In the genomic region with DNA sequence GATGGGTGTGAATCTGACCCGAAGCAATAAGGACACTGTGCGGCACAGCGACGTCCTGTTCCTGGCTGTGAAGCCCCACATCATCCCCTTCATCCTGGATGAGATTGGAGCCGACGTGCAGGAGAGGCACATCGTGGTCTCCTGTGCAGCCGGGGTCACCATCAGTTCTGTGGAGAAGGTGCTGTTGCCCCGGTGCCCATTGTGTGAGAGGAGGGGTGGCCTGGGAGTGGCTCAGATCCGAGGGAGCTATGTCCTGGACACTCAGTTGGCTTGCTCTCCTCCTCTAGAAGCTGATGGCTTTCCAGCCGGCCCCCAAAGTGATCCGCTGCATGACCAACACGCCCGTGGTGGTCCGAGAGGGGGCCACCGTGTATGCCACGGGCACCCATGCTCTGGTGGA, we compare ENCODE assay signal across 11 mouse cellular contexts. TPM values are rescaled to one million over a fixed set of nuclear protein-coding genes. Genes with fewer than 3 reads are reported as not detected.
DNase-seq lines count a peak whose midpoint lies in the region; ATAC-seq and TF ChIP-seq lines count a peak whose summit lies in the region.
"Had no signal": no experiment of that assay in that cellular context is flagged by ENCODE, and none has a peak within 500 bp of the region (broad histone marks: within the 10 kb centered on the region; RNA-seq: fewer than 3 reads in every experiment).

No protein-coding gene starts in this region.

- WGBS in thymus, adult 2 months: 95% methylated on average over 17 of the region's 17 CpGs
- WGBS in limb, embryonic 15.5 days: 94% methylated on average over 17 of the region's 17 CpGs
- WGBS in stomach, embryonic 15.5 days: 90% methylated on average over 17 of the region's 17 CpGs

- H3K9ac ChIP-seq in limb, embryonic 15.5 days: no peak overlapping the region; the same call in 1 of the 2 replicates
- no peak overlapping the region for H3K9ac ChIP-seq in stomach, embryonic 15.5 days

- H3K36me3 ChIP-seq in thymus, adult 2 months (ENCODE audit: control insufficient read depth, insufficient read depth, low read length): 0 out of 2 replicates have a peak, but pooled peaks cover 4% of the 10 kb centered on the region
- peaks cover 40% of the 10 kb centered on the region for H3K36me3 ChIP-seq in limb, embryonic 15.5 days
- H3K36me3 ChIP-seq in stomach, embryonic 15.5 days: peaks cover 20% of the 10 kb centered on the region

- no peaks in the 10 kb centered on the region for H3K9me3 ChIP-seq in limb, embryonic 15.5 days
- H3K9me3 ChIP-seq in stomach, embryonic 15.5 days: no peaks in the 10 kb centered on the region

- peaks cover 15% of the 10 kb centered on the region for H3K4me1 ChIP-seq in thymus, adult 2 months (replicated peaks; ENCODE audit: control insufficient read depth, insufficient read depth, low read length)
- H3K4me1 ChIP-seq in limb, embryonic 15.5 days: peaks cover 18% of the 10 kb centered on the region
- peaks cover 19% of the 10 kb centered on the region for H3K4me1 ChIP-seq in stomach, embryonic 15.5 days

- H3K4me3 ChIP-seq in thymus, adult 2 months (ENCODE audit: control insufficient read depth, insufficient read depth, low read length): peak overlapping the region; percentile 27
- H3K4me3 ChIP-seq in limb, embryonic 15.5 days: peak overlapping the region; percentile 87; the same call in 1 of the 2 replicates
- H3K4me3 ChIP-seq in stomach, embryonic 15.5 days (replicated peaks): peak overlapping the region; percentile 68; the same call in 1 of the 2 replicates

- TF ChIP-seq POLR2A in thymus, adult 2 months (IDR thresholded peaks at IDR 0.05; ENCODE audit: control insufficient read depth, extremely low read depth, insufficient read depth, low read length, poor library complexity): no peak

- no peaks in the 10 kb centered on the region for H3K27me3 ChIP-seq in thymus, adult 2 months (ENCODE audit: control insufficient read depth, insufficient read depth, low read length)
- no peaks in the 10 kb centered on the region for H3K27me3 ChIP-seq in limb, embryonic 15.5 days
- no peaks in the 10 kb centered on the region for H3K27me3 ChIP-seq in stomach, embryonic 15.5 days (replicated peaks)

- no peak for TF ChIP-seq CTCF in thymus, adult 2 months (IDR thresholded peaks at IDR 0.05; ENCODE audit: borderline replicate concordance, control insufficient read depth, extremely low read depth, insufficient read depth, low read length, poor library complexity)

- peak; percentile 12 for DNase-seq in cerebellum, adult 9-11 months
- DNase-seq in cerebellum, adult 18-20 months: no peak
- DNase-seq in thymus, adult 2 months: no peak
- no peak for DNase-seq in thymus, postnatal 0 days (ENCODE audit: low spot score)
- no peak for DNase-seq in layer of hippocampus, postnatal 25 days (ENCODE audit: extremely low spot score in 1 of 2, low spot score in 1 of 2)
- no peak for DNase-seq in left cerebral cortex, adult 18-20 months (ENCODE audit: low spot score in 2 of 2)
- DNase-seq: cerebellum, adult 2 months; lung, adult 18-20 months had no signal

- no peak overlapping the region for H3K4me2 ChIP-seq in limb, embryonic 15.5 days
- peak overlapping the region; percentile 66 for H3K4me2 ChIP-seq in stomach, embryonic 15.5 days

- no peak for ATAC-seq in limb, embryonic 15.5 days (ENCODE audit: insufficient number of reproducible peaks, low FRiP score, low TSS enrichment, low read depth)
- no peak for ATAC-seq in stomach, embryonic 15.5 days (ENCODE audit: insufficient read depth, low FRiP score, low read depth)
- ATAC-seq: inflammation-experienced regulatory T-cells, adult 6 months had no signal

- H3K27ac ChIP-seq in thymus, adult 2 months (ENCODE audit: control insufficient read depth, insufficient read depth, low read length): peak overlapping the region; percentile 72; the same call in 1 of the 2 replicates
- H3K27ac ChIP-seq in limb, embryonic 15.5 days: no peak overlapping the region
- no peak overlapping the region for H3K27ac ChIP-seq in stomach, embryonic 15.5 days

RNA-seq across cellular contexts. Expression of a gene that starts 1.8 kb away (rescaled TPM):
- 101 and 106 TPM in 2 replicates for polyA plus RNA-seq in thymus, adult 2 months (2012; rRNA removed)
- 142 and 147 TPM in 2 replicates for polyA plus RNA-seq in thymus, postnatal 0 days (2015; fragmentation: Nextera tagmentation; extraction: Ambion mirVana)
- 93.9 and 102 TPM in 2 replicates for polyA plus RNA-seq in limb, embryonic 15.5 days (2015; fragmentation: Nextera tagmentation; extraction: Ambion mirVana)
- 101 and 109 TPM in 2 replicates for polyA plus RNA-seq in stomach, embryonic 15.5 days (2015; fragmentation: Nextera tagmentation; extraction: Ambion mirVana)
- 10 to 100 TPM; 40.0 to 48.0 TPM for total RNA-seq in layer of hippocampus, postnatal 25 days (2021)
- total RNA-seq in left cerebral cortex, adult 18-20 months (2021): 10 to 100 TPM; 28.9 to 29.4 TPM

RNA-seq across cellular contexts. Expression of a gene that starts 13.0 kb away (rescaled TPM):
- 0.98 and 1.9 TPM in 2 replicates for polyA plus RNA-seq in thymus, adult 2 months (2012; rRNA removed)
- 0.86 and 0.98 TPM in 2 replicates for polyA plus RNA-seq in thymus, postnatal 0 days (2015; fragmentation: Nextera tagmentation; extraction: Ambion mirVana)
- 0.28 TPM in 1 of 2 replicates, not detected in the other for polyA plus RNA-seq in limb, embryonic 15.5 days (2015; fragmentation: Nextera tagmentation; extraction: Ambion mirVana)
- not detected in 2 replicates for polyA plus RNA-seq in stomach, embryonic 15.5 days (2015; fragmentation: Nextera tagmentation; extraction: Ambion mirVana)
- total RNA-seq in layer of hippocampus, postnatal 25 days (2021): 1 to 10 TPM; 3.0 to 4.2 TPM
- total RNA-seq in left cerebral cortex, adult 18-20 months (2021): under 1 TPM; 0.21 to 0.33 TPM
- polyA plus RNA-seq: inflammation-experienced regulatory T-cells, adult 6 months had no signal

RNA-seq across cellular contexts. Expression of a gene that starts 28.9 kb away (rescaled TPM):
- polyA plus RNA-seq in thymus, adult 2 months (2012; rRNA removed): 6.0 and 6.4 TPM in 2 replicates
- polyA plus RNA-seq in thymus, postnatal 0 days (2015; fragmentation: Nextera tagmentation; extraction: Ambion mirVana): 1.7 and 2.9 TPM in 2 replicates
- 3.8 and 4.0 TPM in 2 replicates for polyA plus RNA-seq in limb, embryonic 15.5 days (2015; fragmentation: Nextera tagmentation; extraction: Ambion mirVana)
- 3.2 and 3.7 TPM in 2 replicates for polyA plus RNA-seq in stomach, embryonic 15.5 days (2015; fragmentation: Nextera tagmentation; extraction: Ambion mirVana)
- 10 to 100 TPM; 11.2 to 12.4 TPM for total RNA-seq in layer of hippocampus, postnatal 25 days (2021)
- under 1 TPM; 0.21 to 0.91 TPM for total RNA-seq in left cerebral cortex, adult 18-20 months (2021)
- polyA plus RNA-seq: inflammation-experienced regulatory T-cells, adult 6 months had no signal

RNA-seq across cellular contexts. Expression of a gene that starts 36.3 kb away (rescaled TPM):
- polyA plus RNA-seq in thymus, adult 2 months (2012; rRNA removed): 47.3 and 49.3 TPM in 2 replicates
- 13.8 and 14.4 TPM in 2 replicates for polyA plus RNA-seq in thymus, postnatal 0 days (2015; fragmentation: Nextera tagmentation; extraction: Ambion mirVana)
- 26.9 and 28.2 TPM in 2 replicates for polyA plus RNA-seq in limb, embryonic 15.5 days (2015; fragmentation: Nextera tagmentation; extraction: Ambion mirVana)
- 20.9 and 23.0 TPM in 2 replicates for polyA plus RNA-seq in stomach, embryonic 15.5 days (2015; fragmentation: Nextera tagmentation; extraction: Ambion mirVana)
- 10 to 100 TPM; 18.7 to 18.9 TPM for total RNA-seq in layer of hippocampus, postnatal 25 days (2021)
- total RNA-seq in left cerebral cortex, adult 18-20 months (2021): 10 to 100 TPM; 15.5 to 19.4 TPM

RNA-seq across cellular contexts. Expression of a gene that starts 54.9 kb away (rescaled TPM):
- 18.4 and 19.4 TPM in 2 replicates for polyA plus RNA-seq in thymus, adult 2 months (2012; rRNA removed)
- polyA plus RNA-seq in thymus, postnatal 0 days (2015; fragmentation: Nextera tagmentation; extraction: Ambion mirVana): 34.4 and 38.7 TPM in 2 replicates
- 37.0 and 39.0 TPM in 2 replicates for polyA plus RNA-seq in limb, embryonic 15.5 days (2015; fragmentation: Nextera tagmentation; extraction: Ambion mirVana)
- polyA plus RNA-seq in stomach, embryonic 15.5 days (2015; fragmentation: Nextera tagmentation; extraction: Ambion mirVana): 30.7 and 34.4 TPM in 2 replicates
- total RNA-seq in layer of hippocampus, postnatal 25 days (2021): 10 to 100 TPM; 20.6 to 23.4 TPM
- total RNA-seq in left cerebral cortex, adult 18-20 months (2021): 10 to 100 TPM; 20.9 to 25.7 TPM

Comparison
In these comparisons a context has a peak if more than half of its experiments do, and no peak if none do; other contexts are left out.
1. H3K4me3 ChIP-seq: peak in every context shown above with its lines; median percentile 87 in limb, embryonic 15.5 days; 68 in stomach, embryonic 15.5 days; 27 in thymus, adult 2 months.